Mouse (Mus musculus) olfactory bulb, adult 2 months (tissue): ENCODE measurements at regions not wholly inside any gene's neighbourhood (a gene's known extent, or its start where the extent isn't known, plus 50 kb on each side); places are given as distances from the start of the nearest gene placed in this dataset.

Experiments
- CTCF ChIP-seq: fragments of 200-500 bp; IDR thresholded peaks from 2 replicates; pipeline ENCODE4 v1.5.1; 2012; ENCODE audit warnings: low read depth, mild to moderate bottlenecking, low read length, moderate library complexity; ENCODE audit not compliant: insufficient read depth
- POLR2A ChIP-seq: fragments of 200-500 bp; IDR thresholded peaks from 2 replicates; pipeline ENCODE4 v1.6.1; 2012; ENCODE audit warnings: mild to moderate bottlenecking, low read depth, low read length, moderate library complexity; ENCODE audit not compliant: insufficient read depth

DNA sequence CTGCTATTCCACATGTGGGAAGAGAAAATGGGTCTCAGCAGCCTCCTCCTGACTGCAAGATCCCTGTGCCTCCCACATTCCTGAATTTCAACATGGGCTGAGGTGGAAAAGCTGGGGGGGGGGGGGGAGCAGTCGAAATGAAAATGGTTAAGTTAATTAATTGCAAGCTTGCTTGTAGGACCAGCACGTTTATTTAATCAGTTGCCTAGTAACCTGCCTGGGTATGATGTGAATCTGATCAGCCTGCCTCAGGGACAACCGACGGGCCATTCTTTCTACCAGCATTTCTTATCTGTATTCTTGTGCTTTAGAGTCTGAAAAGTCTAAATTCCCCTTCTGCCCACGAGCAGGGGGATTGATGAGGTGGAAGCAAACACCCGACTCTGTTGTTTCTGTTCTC is 569.9 kb upstream of the Nox3 start:
- TF ChIP-seq CTCF (no peak), POLR2A (no peak)
